Mouse (Mus musculus) kidney, adult 2 months (tissue): ENCODE data around the gene Metrn.

Source experiments
- CTCF ChIP-seq: fragments of 200-500 bp; conservative IDR thresholded peaks from 2 replicates; pipeline ENCODE4 v1.5.1; 2011; ENCODE audit warnings: low read depth, mild to moderate bottlenecking, control low read depth, low read length, moderate library complexity, mixed read lengths; ENCODE audit not compliant: insufficient read depth, insufficient read length
- POLR2A ChIP-seq: fragments of 200-500 bp; IDR thresholded peaks from one replicate; pipeline ENCODE4 v1.6.1; 2011; ENCODE audit warnings: low read depth, low read length, control low read depth

GRCm38 (mm10) chr17:25783086-25783485 is 13.8 kb downstream of the Metrn start:
- no peak for TF ChIP-seq POLR2A
- TF ChIP-seq CTCF: no peak
